Comparison of ENCODE assay signal across 19 mouse cellular contexts in the genomic region with DNA sequence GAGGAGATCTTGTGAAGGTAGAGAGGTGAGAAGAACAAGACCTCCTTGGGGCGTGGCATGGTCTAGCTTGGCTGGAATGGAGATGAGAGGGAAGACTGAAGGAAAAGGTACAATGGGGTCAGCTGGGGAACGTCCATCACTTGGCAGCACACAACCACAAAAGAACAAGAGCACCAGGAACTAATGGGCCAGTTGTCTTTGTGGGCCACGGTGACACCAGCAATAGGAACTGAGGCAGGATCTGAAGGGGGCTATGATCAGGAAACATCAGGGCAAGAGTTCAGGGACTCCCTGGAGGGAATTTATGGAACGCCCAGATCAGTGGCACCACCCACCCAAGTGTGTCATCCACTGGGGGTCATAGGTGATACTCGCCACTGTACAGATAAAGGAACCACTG. TPM values are rescaled to one million over a fixed set of nuclear protein-coding genes. Genes with fewer than 3 reads are reported as not detected.
A peak's percentile ranks its signal among the peaks of the same experiment; 100 is the strongest.
DNase-seq lines count a peak whose midpoint lies in the region; TF ChIP-seq lines count a peak whose summit lies in the region.
"Had no signal": no experiment of that assay in that cellular context is flagged by ENCODE, and none has a peak within 500 bp of the region (broad histone marks: within the 10 kb centered on the region; RNA-seq: fewer than 3 reads in every experiment).

No protein-coding gene starts in this region.

- intact Hi-C loops in heart, postnatal 14 days (cut with DNase I) = no loop called here

- H3K27me3 ChIP-seq in spleen, adult 2 months (ENCODE audit: control insufficient read depth, insufficient read depth, low read length) = no peaks in the 10 kb centered on the region
- no peaks in the 10 kb centered on the region for H3K27me3 ChIP-seq in splenic B cell, adult 2 months (ENCODE audit: control insufficient read depth, insufficient read depth, low read length, poor library complexity, severe bottlenecking)
- H3K27me3 ChIP-seq: forebrain, embryonic 13.5 days; heart, embryonic 13.5 days; hindbrain, embryonic 13.5 days had no signal

- peak overlapping the region; percentile 48; the same call in 1 of the 2 replicates for H3K4me3 ChIP-seq in spleen, adult 2 months (ENCODE audit: extremely low read depth, insufficient read depth, insufficient read length)
- no peak overlapping the region for H3K4me3 ChIP-seq in bone marrow, adult 2 months (replicated peaks; ENCODE audit: control insufficient read depth, low read depth, low read length)
- H3K4me3 ChIP-seq: forebrain, embryonic 10.5 days; forebrain, embryonic 13.5 days; heart, embryonic 13.5 days; hindbrain, embryonic 13.5 days had no signal

- H3K27ac ChIP-seq in spleen, adult 2 months (ENCODE audit: insufficient read depth, low read length) = peak overlapping the region; percentile 95
- peak overlapping the region; percentile 75 for H3K27ac ChIP-seq in bone marrow, adult 2 months (ENCODE audit: control insufficient read depth, insufficient read depth, low read depth, low read length, poor library complexity)
- H3K27ac ChIP-seq: forebrain, embryonic 10.5 days; forebrain, embryonic 13.5 days; heart, embryonic 13.5 days; hindbrain, embryonic 13.5 days had no signal

- WGBS in spleen, adult 2 months = 71% methylated on average over 5 of the region's 5 CpGs
- 77% methylated on average over 5 of the region's 5 CpGs for WGBS in bone marrow, adult 2 months

- peaks cover 29% of the 10 kb centered on the region for H3K4me1 ChIP-seq in spleen, adult 2 months (ENCODE audit: control insufficient read depth, insufficient read depth, insufficient read length)
- peaks cover 9% of the 10 kb centered on the region for H3K4me1 ChIP-seq in bone marrow, adult 2 months (ENCODE audit: control insufficient read depth, insufficient read depth, low read length)

- DNase-seq in heart, adult 11 months = peak; percentile 83
- no peak for DNase-seq in heart, postnatal 14 days
- DNase-seq in spleen, adult 2 months (ENCODE audit: low read depth in 1 of 2, low spot score in 2 of 2) = no peak
- no peak for DNase-seq in spleen, adult 12 weeks (ENCODE audit: low spot score)
- DNase-seq in splenic B cell, adult 2 months (ENCODE audit: low read depth, low spot score) = peak; percentile 51
- no peak for DNase-seq in layer of hippocampus, postnatal 36 days
- no peak for DNase-seq in MN1 (ENCODE audit: low spot score)
- DNase-seq: adrenal gland, adult 2 months; adrenal gland, postnatal 14 days; cerebellum, adult 18-20 months; cerebellum, adult 9-10 months; cerebellum, postnatal 14 days; gastrocnemius, postnatal 10 days; gastrocnemius, postnatal 36 days had no signal

- TF ChIP-seq POLR2A in spleen, adult 2 months (IDR thresholded peaks at IDR 0.05; ENCODE audit: low read depth, low read length) = no peak
- TF ChIP-seq POLR2A in bone marrow, adult 2 months (IDR thresholded peaks at IDR 0.05; ENCODE audit: borderline replicate concordance, control insufficient read depth, low read depth, low read length) = no peak

- TF ChIP-seq CTCF in spleen, adult 2 months (IDR thresholded peaks at IDR 0.05; ENCODE audit: extremely low read depth, insufficient read depth, insufficient read length, insufficient replicate concordance) = no peak
- TF ChIP-seq CTCF in bone marrow, adult 2 months (IDR thresholded peaks at IDR 0.05; ENCODE audit: control insufficient read depth, insufficient read depth, low read length) = no peak

- H3K36me3 ChIP-seq in spleen, adult 2 months (ENCODE audit: control insufficient read depth, insufficient read depth, low read length) = no peaks in the 10 kb centered on the region
- no peaks in the 10 kb centered on the region for H3K36me3 ChIP-seq in splenic B cell, adult 2 months (ENCODE audit: control insufficient read depth, insufficient read depth, low read length, poor library complexity, severe bottlenecking)
- H3K36me3 ChIP-seq: forebrain, embryonic 10.5 days; heart, embryonic 13.5 days; hindbrain, embryonic 13.5 days had no signal

RNA-seq across cellular contexts. Expression of a gene that starts 34.2 kb away (rescaled TPM):
- 10 to 100 TPM; 48.8 to 56.9 TPM for total RNA-seq in heart, postnatal 14 days (2021)
- polyA plus RNA-seq in spleen, adult 2 months (2012; rRNA removed) = 63.0 and 73.5 TPM in 2 replicates
- polyA plus RNA-seq in bone marrow, adult 2 months (2011; ENCODE audit: insufficient read depth, insufficient read length, low replicate concordance, missing spikeins) = 71.7 and 82.0 TPM in 2 replicates
- total RNA-seq in layer of hippocampus, postnatal 36 days (2021) = 10 to 100 TPM; 41.7 to 50.5 TPM

Comparison
In these comparisons a context has a peak if more than half of its experiments do, and no peak if none do; other contexts are left out.
1. DNase-seq: peak in heart, adult 11 months (single experiment) and splenic B cell, adult 2 months (single experiment); none in heart, postnatal 14 days (0 of 2), spleen, adult 2 months (0 of 2), spleen, adult 12 weeks (single experiment), layer of hippocampus, postnatal 36 days (0 of 2) and MN1 (single experiment).